In the genomic region with DNA sequence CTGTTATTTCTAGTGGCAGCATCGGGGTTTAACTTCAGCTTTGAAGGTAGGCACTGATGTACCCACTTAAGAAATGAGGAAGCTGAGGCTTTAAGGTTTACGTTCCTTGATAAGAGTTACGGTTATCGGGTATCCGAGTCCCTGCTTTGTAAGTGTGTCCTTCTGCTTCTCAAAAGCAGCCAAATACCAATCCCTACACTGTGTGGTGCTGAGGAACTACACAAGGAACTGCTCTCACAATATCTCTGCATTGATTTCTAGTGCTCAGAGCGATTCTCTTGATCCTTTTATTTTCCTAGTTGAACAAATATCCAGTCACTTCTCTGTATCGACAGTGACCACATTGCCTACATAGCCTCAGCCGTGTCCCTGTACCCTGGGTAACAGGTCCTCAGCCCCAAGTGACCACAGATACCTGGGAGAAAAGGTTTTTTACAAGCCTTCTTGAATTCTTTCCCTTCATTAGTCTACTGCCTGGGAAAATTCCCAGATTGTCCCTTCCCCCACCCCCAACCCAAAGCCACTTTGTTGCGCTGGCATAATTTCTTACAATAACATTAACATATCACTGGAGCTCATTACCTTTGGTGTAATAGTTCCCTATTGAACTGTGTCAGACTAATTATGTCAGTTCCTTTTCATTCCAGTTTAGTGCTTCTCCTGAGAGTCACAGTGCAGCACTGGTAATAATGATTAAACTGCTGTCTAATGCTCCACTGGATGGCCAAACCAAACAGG, we compare ENCODE assay signal across 17 mouse cellular contexts.
A peak's percentile ranks its signal among the peaks of the same experiment; 100 is the strongest.
DNase-seq lines count a peak whose midpoint lies in the region; ATAC-seq lines count a peak whose summit lies in the region.
"Had no signal": no experiment of that assay in that cellular context is flagged by ENCODE, and none has a peak within 500 bp of the region (broad histone marks: within the 10 kb centered on the region; RNA-seq: fewer than 3 reads in every experiment).

No protein-coding gene starts in this region.

- H3K4me3 ChIP-seq in hindbrain, embryonic 14.5 days (replicated peaks; ENCODE audit: low read length): no peak overlapping the region
- no peak overlapping the region for H3K4me3 ChIP-seq in midbrain, embryonic 16.5 days (ENCODE audit: low read depth, low read length)
- H3K4me3 ChIP-seq: limb, embryonic 10.5 days; stomach, embryonic 15.5 days had no signal

- no peaks in the 10 kb centered on the region for H3K9me3 ChIP-seq in hindbrain, embryonic 14.5 days (ENCODE audit: control insufficient read depth, low read length)
- H3K9me3 ChIP-seq in midbrain, embryonic 16.5 days (replicated peaks; ENCODE audit: control insufficient read depth, low read length, poor library complexity, severe bottlenecking): no peaks in the 10 kb centered on the region
- H3K9me3 ChIP-seq: limb, embryonic 10.5 days; stomach, embryonic 15.5 days had no signal

- peaks cover 13% of the 10 kb centered on the region; the same call in 1 of the 2 replicates for H3K4me1 ChIP-seq in hindbrain, embryonic 14.5 days (replicated peaks; ENCODE audit: control insufficient read depth, insufficient read depth, low read length)
- 0 out of 2 replicates have a peak, but pooled peaks cover 8% of the 10 kb centered on the region for H3K4me1 ChIP-seq in midbrain, embryonic 16.5 days (ENCODE audit: control insufficient read depth, insufficient read depth, low read length)
- H3K4me1 ChIP-seq: limb, embryonic 10.5 days; stomach, embryonic 15.5 days had no signal

- H3K9ac ChIP-seq in hindbrain, embryonic 14.5 days: no peak overlapping the region
- no peak overlapping the region for H3K9ac ChIP-seq in midbrain, embryonic 16.5 days (ENCODE audit: low read depth, low read length)
- H3K9ac ChIP-seq: liver, embryonic 14.5 days; stomach, embryonic 15.5 days had no signal

- 48% methylated on average over 9 of the region's 9 CpGs for WGBS in hindbrain, embryonic 14.5 days
- 46% methylated on average over 9 of the region's 9 CpGs for WGBS in midbrain, embryonic 16.5 days

- H3K27ac ChIP-seq in hindbrain, embryonic 14.5 days: peak overlapping the region; percentile 71
- H3K27ac ChIP-seq in midbrain, embryonic 16.5 days (ENCODE audit: low read length): 0 out of 2 replicates have a peak overlapping the region, but pooled peaks have one; percentile 6
- H3K27ac ChIP-seq: limb, embryonic 10.5 days; liver, embryonic 14.5 days; stomach, embryonic 15.5 days had no signal

- H3K27me3 ChIP-seq in hindbrain, embryonic 14.5 days (ENCODE audit: control insufficient read depth, insufficient read depth, low read length): no peaks in the 10 kb centered on the region
- no peaks in the 10 kb centered on the region for H3K27me3 ChIP-seq in midbrain, embryonic 16.5 days (ENCODE audit: control insufficient read depth, insufficient read depth, low read depth, low read length)
- H3K27me3 ChIP-seq: stomach, embryonic 15.5 days had no signal

- peak; percentile 83 for ATAC-seq in hindbrain, embryonic 14.5 days (ENCODE audit: low FRiP score)
- ATAC-seq in midbrain, embryonic 16.5 days: no peak
- ATAC-seq: intestine, embryonic 16.5 days had no signal

- no peak overlapping the region for H3K4me2 ChIP-seq in hindbrain, embryonic 14.5 days (replicated peaks)
- no peak overlapping the region for H3K4me2 ChIP-seq in midbrain, embryonic 16.5 days (ENCODE audit: low read length)
- H3K4me2 ChIP-seq: stomach, embryonic 15.5 days had no signal

- peak; percentile 36 to 43 for DNase-seq in right cerebral cortex, postnatal 10 days (ENCODE audit: low spot score in 2 of 2)
- no peak for DNase-seq in right cerebral cortex, postnatal 36 days (ENCODE audit: low spot score in 2 of 2)
- peak; percentile 47 for DNase-seq in hindbrain, embryonic 14.5 days (ENCODE audit: low spot score)
- no peak for DNase-seq in ovary, adult 18-20 months (ENCODE audit: low spot score)
- no peak for DNase-seq in liver
- DNase-seq in right cerebral cortex, postnatal 4 days: no peak
- DNase-seq: adrenal gland, postnatal 36 days; B cell, adult 2 months; heart, adult 18-20 months; kidney, postnatal 10 days; lung, postnatal 10 days; thymus, postnatal 36 days had no signal

- no peaks in the 10 kb centered on the region for H3K36me3 ChIP-seq in hindbrain, embryonic 14.5 days (replicated peaks; ENCODE audit: control insufficient read depth, insufficient read depth)
- no peaks in the 10 kb centered on the region for H3K36me3 ChIP-seq in midbrain, embryonic 16.5 days (ENCODE audit: control insufficient read depth, insufficient read depth, low read length)
- H3K36me3 ChIP-seq: limb, embryonic 10.5 days; stomach, embryonic 15.5 days had no signal

Comparison
In these comparisons a context has a peak if more than half of its experiments do, and no peak if none do; other contexts are left out.
1. DNase-seq: peak in right cerebral cortex, postnatal 10 days (2 of 2) and hindbrain, embryonic 14.5 days (single experiment); none in right cerebral cortex, postnatal 36 days (0 of 2), ovary, adult 18-20 months (single experiment), liver (single experiment) and right cerebral cortex, postnatal 4 days (single experiment).